Mouse (Mus musculus): ENCODE data around the gene Pxk. TPM values are rescaled to one million over a fixed set of nuclear protein-coding genes. Genes with fewer than 3 reads are reported as not detected.
"Not testable (repeated sequence)": the region's sequence is repeated elsewhere in the genome, so short reads cannot be mapped to it uniquely, and the experiment has no call there.

Gene Pxk
- polyA plus RNA-seq, 1 experiment from 2014 or later, result 44.7 TPM

DNA sequence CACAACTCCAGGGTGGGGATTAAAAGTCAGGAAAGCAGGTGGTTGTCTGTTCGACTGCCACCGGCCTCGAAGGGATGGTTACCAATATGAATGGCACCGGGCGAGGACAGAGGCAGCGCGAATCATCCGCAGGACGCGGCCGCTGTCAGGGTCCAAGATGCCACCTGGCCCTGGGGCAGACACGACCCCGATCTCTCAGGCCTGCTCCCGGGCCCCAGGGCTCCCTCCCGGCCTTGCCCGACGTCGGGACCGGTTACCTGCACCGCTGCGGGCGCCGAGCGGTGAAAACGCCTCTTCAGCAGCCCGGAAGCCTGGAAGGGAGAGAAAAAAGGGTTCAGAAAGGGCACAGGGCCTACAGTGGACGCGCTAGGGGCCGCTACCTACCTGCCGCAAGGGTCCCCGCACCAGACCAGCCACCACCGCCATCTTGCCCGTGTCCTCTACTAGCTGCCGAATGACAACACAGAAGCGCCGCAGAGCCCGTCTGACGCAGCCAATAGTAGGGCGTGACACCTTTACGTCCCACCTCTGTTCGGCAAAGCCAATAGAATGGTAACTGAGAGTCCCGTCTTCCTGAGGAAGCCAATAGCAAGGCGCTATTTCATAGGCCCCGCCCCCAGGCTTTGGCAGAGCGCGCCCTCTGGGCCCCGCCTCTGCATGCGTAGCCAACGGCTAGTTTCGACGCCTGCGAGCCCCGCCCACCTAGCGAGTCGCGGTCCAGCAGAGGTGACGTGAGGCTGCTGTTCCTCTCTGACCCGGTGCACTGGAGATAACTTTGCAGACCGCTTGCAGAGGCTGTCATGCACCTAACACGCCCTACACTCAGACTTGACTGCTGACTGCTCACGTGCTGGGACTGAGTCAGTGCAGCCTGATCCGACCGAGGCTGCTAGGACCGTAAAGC is 74.7 kb downstream of the Pxk start, which contains the start of gene Pdhb:
TSS of gene Pdhb (minus strand) at position 519 of the 904 bp plus-strand sequence.
- Histone ChIP-seq H3K27ac (ENCODE audit: low read length) (peak within 1 kb of the TSS; percentile 89), H3K9me3 (replicated peaks; ENCODE audit: control insufficient read depth, low read length) (no peaks in the 10 kb centered on the region), H3K4me2 (ENCODE audit: low read depth, low read length) (peak within 1 kb of the TSS; percentile 90), H3K4me3 (replicated peaks; ENCODE audit: low read length) (peak within 1 kb of the TSS; percentile 97), H3K9ac (ENCODE audit: low read length) (peak within 1 kb of the TSS; percentile 94), H3K36me3 (ENCODE audit: control insufficient read depth, insufficient read depth, low read length) (peaks cover 17% of the 10 kb centered on the region), H3K27me3 (ENCODE audit: control insufficient read depth, insufficient read depth, low read length) (no peaks in the 10 kb centered on the region), H3K4me1 (ENCODE audit: control insufficient read depth, insufficient read depth, low read length) (peaks cover 11% of the 10 kb centered on the region)
- WGBS, result under 1% methylated on average over 64 of the region's 64 CpGs
- peak; percentile 99 for ATAC-seq (ENCODE audit: insufficient read depth, low FRiP score)

GRCm38 (mm10) chr14:8173542-8174250 is 75.7 kb downstream of the Pxk start:
- Histone ChIP-seq H3K4me2 (ENCODE audit: low read depth, low read length) (peak overlapping the region; percentile 90), H3K27ac (ENCODE audit: low read length) (peak overlapping the region; percentile 85), H3K9ac (ENCODE audit: low read length) (peak overlapping the region; percentile 75), H3K4me1 (ENCODE audit: control insufficient read depth, insufficient read depth, low read length) (peaks cover 11% of the 10 kb centered on the region), H3K36me3 (ENCODE audit: control insufficient read depth, insufficient read depth, low read length) (peaks cover 17% of the 10 kb centered on the region), H3K4me3 (replicated peaks; ENCODE audit: low read length) (peak overlapping the region; percentile 97)
- H3K9me3 ChIP-seq (replicated peaks; ENCODE audit: control insufficient read depth, low read length); H3K27me3 ChIP-seq (ENCODE audit: control insufficient read depth, insufficient read depth, low read length); ATAC-seq (ENCODE audit: insufficient read depth, low FRiP score): not testable (repeated sequence)
- 18% methylated on average over 5 of the region's 7 CpGs for WGBS

- H3K36me3 ChIP-seq (ENCODE audit: control insufficient read depth, insufficient read depth, low read length), result peaks cover 10% of the 10 kb centered on the region
- H3K4me3 ChIP-seq (replicated peaks; ENCODE audit: low read length), result no peak overlapping the region
- no peak overlapping the region for H3K4me2 ChIP-seq (ENCODE audit: low read depth, low read length)
- 82% methylated on average over 5 of the region's 5 CpGs for WGBS
- no peak overlapping the region for H3K9ac ChIP-seq (ENCODE audit: low read length)
- H3K4me1 ChIP-seq (ENCODE audit: control insufficient read depth, insufficient read depth, low read length), result peaks cover 11% of the 10 kb centered on the region
- H3K27ac ChIP-seq (ENCODE audit: low read length), result no peak overlapping the region
- H3K27me3 ChIP-seq (ENCODE audit: control insufficient read depth, insufficient read depth, low read length), result no peaks in the 10 kb centered on the region
- no peak for ATAC-seq (ENCODE audit: insufficient read depth, low FRiP score)
- H3K9me3 ChIP-seq (replicated peaks; ENCODE audit: control insufficient read depth, low read length), result no peaks in the 10 kb centered on the region
Measured at GRCm38 (mm10) chr14:8174634-8175033, 76.6 kb downstream of the Pxk start.

GRCm38 (mm10) chr14:8176251-8176650 is 78.2 kb downstream of the Pxk start:
- 48% methylated on average over 5 of the region's 5 CpGs for WGBS
- no peak overlapping the region for H3K4me3 ChIP-seq (replicated peaks; ENCODE audit: low read length)
- H3K9me3 ChIP-seq (replicated peaks; ENCODE audit: control insufficient read depth, low read length), result no peaks in the 10 kb centered on the region
- H3K4me1 ChIP-seq (ENCODE audit: control insufficient read depth, insufficient read depth, low read length), result peaks cover 11% of the 10 kb centered on the region
- no peak overlapping the region for H3K9ac ChIP-seq (ENCODE audit: low read length)
- ATAC-seq (ENCODE audit: insufficient read depth, low FRiP score), result no peak
- no peaks in the 10 kb centered on the region for H3K27me3 ChIP-seq (ENCODE audit: control insufficient read depth, insufficient read depth, low read length)
- H3K36me3 ChIP-seq (ENCODE audit: control insufficient read depth, insufficient read depth, low read length), result peaks cover 2% of the 10 kb centered on the region; the same call in 1 of the 2 replicates
- no peak overlapping the region for H3K27ac ChIP-seq (ENCODE audit: low read length)
- no peak overlapping the region for H3K4me2 ChIP-seq (ENCODE audit: low read depth, low read length)

- Histone ChIP-seq H3K27ac (ENCODE audit: low read length) (no peak overlapping the region), H3K4me3 (replicated peaks; ENCODE audit: low read length) (no peak overlapping the region), H3K27me3 (ENCODE audit: control insufficient read depth, insufficient read depth, low read length) (no peaks in the 10 kb centered on the region), H3K9me3 (replicated peaks; ENCODE audit: control insufficient read depth, low read length) (no peaks in the 10 kb centered on the region), H3K36me3 (ENCODE audit: control insufficient read depth, insufficient read depth, low read length) (no peaks in the 10 kb centered on the region), H3K9ac (ENCODE audit: low read length) (no peak overlapping the region), H3K4me2 (ENCODE audit: low read depth, low read length) (no peak overlapping the region), H3K4me1 (ENCODE audit: control insufficient read depth, insufficient read depth, low read length) (no peaks in the 10 kb centered on the region)
- 70% methylated on average over 4 of the region's 4 CpGs for WGBS
- ATAC-seq (ENCODE audit: insufficient read depth, low FRiP score), result no peak
Measured at GRCm38 (mm10) chr14:8180371-8181035, 82.5 kb downstream of the Pxk start.

GRCm38 (mm10) chr14:8183330-8183729 is 85.3 kb downstream of the Pxk start:
- H3K9ac ChIP-seq (ENCODE audit: low read length), result no peak overlapping the region
- H3K4me2 ChIP-seq (ENCODE audit: low read depth, low read length), result no peak overlapping the region
- H3K4me1 ChIP-seq (ENCODE audit: control insufficient read depth, insufficient read depth, low read length), result no peaks in the 10 kb centered on the region
- no peak for ATAC-seq (ENCODE audit: insufficient read depth, low FRiP score)
- 53% methylated on average over 3 of the region's 3 CpGs for WGBS
- no peaks in the 10 kb centered on the region for H3K9me3 ChIP-seq (replicated peaks; ENCODE audit: control insufficient read depth, low read length)
- no peaks in the 10 kb centered on the region for H3K36me3 ChIP-seq (ENCODE audit: control insufficient read depth, insufficient read depth, low read length)
- H3K27me3 ChIP-seq (ENCODE audit: control insufficient read depth, insufficient read depth, low read length), result no peaks in the 10 kb centered on the region
- H3K27ac ChIP-seq (ENCODE audit: low read length), result no peak overlapping the region
- no peak overlapping the region for H3K4me3 ChIP-seq (replicated peaks; ENCODE audit: low read length)

DNA sequence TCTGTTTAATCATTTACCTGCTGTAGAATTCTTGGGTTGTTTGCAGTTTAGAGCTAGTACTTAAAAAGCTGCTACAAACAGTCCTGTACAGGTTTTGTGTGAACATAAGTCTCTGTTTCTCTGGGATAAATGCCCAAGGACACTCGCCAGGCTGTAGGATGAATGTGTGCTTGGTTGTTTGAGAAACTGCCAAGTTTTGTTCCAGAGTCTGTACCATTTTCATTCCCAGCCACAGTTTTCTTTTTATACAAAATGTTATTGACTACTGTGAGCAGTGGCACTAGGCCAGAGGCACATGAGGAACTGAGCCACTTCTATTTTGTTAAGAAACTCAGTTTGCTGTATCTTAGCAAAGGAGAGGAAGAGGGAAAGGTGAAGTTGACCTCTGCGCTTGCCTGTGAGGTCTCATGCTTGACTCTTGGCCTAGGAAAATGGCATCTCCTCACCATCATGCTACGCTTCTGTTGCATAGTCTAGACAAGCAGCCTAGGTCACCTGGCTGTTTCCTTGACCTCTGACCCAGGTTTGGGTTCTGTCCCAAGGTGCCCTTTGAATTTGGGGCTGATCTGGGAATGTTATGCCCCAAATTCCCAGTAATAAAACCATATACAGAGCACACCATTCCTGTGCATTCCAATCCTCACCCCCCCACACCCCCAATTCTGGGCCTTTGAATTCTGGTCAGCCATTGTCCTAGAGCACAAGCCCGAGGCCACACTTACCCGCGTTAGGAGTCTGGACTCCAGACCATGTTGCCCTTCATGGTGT is 88.5 kb downstream of the Pxk start:
- 85% methylated on average over 6 of the region's 6 CpGs for WGBS
- H3K4me2 ChIP-seq (ENCODE audit: low read depth, low read length), result no peak overlapping the region
- no peak; the same call in 1 of the 2 replicates for ATAC-seq (ENCODE audit: insufficient read depth, low FRiP score)

GRCm38 (mm10) chr14:8190556-8190955 is 92.5 kb downstream of the Pxk start:
- no peak overlapping the region for H3K4me3 ChIP-seq (replicated peaks; ENCODE audit: low read length)
- H3K4me2 ChIP-seq (ENCODE audit: low read depth, low read length), result no peak overlapping the region
- no peaks in the 10 kb centered on the region for H3K36me3 ChIP-seq (ENCODE audit: control insufficient read depth, insufficient read depth, low read length)
- 91% methylated on average over 3 of the region's 3 CpGs for WGBS
- no peak; the same call in 1 of the 2 replicates for ATAC-seq (ENCODE audit: insufficient read depth, low FRiP score)
- H3K9me3 ChIP-seq (replicated peaks; ENCODE audit: control insufficient read depth, low read length), result no peaks in the 10 kb centered on the region
- H3K27ac ChIP-seq (ENCODE audit: low read length), result no peak overlapping the region
- no peaks in the 10 kb centered on the region for H3K27me3 ChIP-seq (ENCODE audit: control insufficient read depth, insufficient read depth, low read length)
- H3K9ac ChIP-seq (ENCODE audit: low read length), result no peak overlapping the region
- H3K4me1 ChIP-seq (ENCODE audit: control insufficient read depth, insufficient read depth, low read length), result no peaks in the 10 kb centered on the region

More for the DNA sequence above, 88.5 kb downstream of the Pxk start:
- Histone ChIP-seq H3K9ac (ENCODE audit: low read length) (no peak overlapping the region), H3K4me1 (ENCODE audit: control insufficient read depth, insufficient read depth, low read length) (no peaks in the 10 kb centered on the region), H3K36me3 (ENCODE audit: control insufficient read depth, insufficient read depth, low read length) (no peaks in the 10 kb centered on the region), H3K9me3 (replicated peaks; ENCODE audit: control insufficient read depth, low read length) (no peaks in the 10 kb centered on the region), H3K27me3 (ENCODE audit: control insufficient read depth, insufficient read depth, low read length) (no peaks in the 10 kb centered on the region), H3K4me3 (replicated peaks; ENCODE audit: low read length) (no peak overlapping the region), H3K27ac (ENCODE audit: low read length) (no peak overlapping the region)
